Mouse (Mus musculus) small intestine, adult 10 weeks (tissue): ENCODE measurements around the gene Mcpt9. TPM values are rescaled to one million over a fixed set of nuclear protein-coding genes. Genes with fewer than 3 reads are reported as not detected.

ENCODE experiments used
- polyA plus RNA-seq: library from polyadenylated mRNA; stranded (reverse); fragments of 350-450 nt; fragmentation: Illumina TruSeq; extraction: RNeasy Lipid Tissue Mini Kit (QIAGEN cat#74804); gene quantifications from one replicate; pipeline ENCODE4 v1.2.3, GENCODE M21; 2014; ENCODE audit warnings: low replicate concordance

Gene Mcpt9
- polyA plus RNA-seq = not detected

DNA sequence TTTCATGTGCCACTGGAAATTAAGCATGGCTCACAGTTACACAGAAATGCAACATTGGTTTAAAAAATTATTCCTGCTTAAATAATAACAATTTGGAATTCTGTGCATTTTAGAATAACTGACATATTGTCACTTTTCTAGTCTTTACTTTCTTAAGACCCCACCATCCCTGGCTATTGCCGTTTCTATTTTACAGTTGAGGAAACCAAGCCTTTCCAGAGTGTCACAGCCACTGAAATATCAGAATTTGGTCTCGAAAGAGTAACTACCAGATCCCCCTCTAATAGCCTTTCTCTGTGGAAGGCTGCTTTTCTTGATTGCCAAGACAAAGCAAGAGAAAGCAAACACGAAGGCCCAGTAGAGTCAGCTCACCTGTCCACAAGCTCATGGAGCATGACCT, at the start of gene Mcpt9:
Mcpt9 (minus strand) TSS at position 101 of the 400 bp plus-strand sequence.

DNA sequence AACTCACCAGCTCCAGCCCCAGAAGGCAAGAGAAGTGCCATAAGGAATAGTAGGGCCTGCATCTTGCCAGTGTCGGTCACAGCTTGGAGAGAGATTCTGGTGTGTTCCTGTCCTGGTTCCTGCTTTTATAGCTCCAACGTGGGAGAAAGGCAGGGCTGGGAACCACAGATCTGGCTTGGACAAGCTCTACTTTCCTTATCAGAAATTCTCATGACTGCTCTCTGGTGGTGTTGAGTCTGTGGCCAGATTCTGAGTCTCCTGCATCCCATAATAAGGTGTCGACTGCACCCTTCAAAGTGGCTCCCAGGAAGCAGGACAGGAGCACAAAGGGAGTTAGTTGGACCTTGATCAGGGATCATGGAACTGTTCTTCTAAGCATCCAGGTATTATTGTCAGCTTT, 31.9 kb upstream of the Mcpt9 start, which contains the start of gene Mcpt4:
Mcpt4 (minus strand) TSS at position 101 of the 400 bp plus-strand sequence.

DNA sequence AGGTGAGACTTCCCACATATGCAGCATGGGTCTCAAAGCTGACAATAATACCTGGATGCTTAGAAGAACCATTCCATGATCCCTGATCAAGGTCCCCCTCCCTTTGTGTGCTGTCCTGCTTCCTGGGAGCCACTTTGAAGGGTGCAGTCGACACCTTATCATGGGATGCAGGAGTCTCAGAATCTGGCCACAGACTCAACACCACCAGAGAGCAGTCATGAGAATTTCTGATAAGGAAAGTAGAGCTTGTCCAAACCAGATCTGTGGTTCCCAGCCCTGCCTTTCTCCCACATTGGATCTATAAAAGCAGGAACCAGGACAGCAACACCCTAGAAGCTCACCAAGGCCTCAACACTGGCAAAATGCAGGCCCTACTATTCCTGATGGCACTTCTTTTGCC, 11.5 kb upstream of the Mcpt9 start, which contains the start of gene Mcpt2:
Mcpt2 (plus strand) TSS at position 250 of the 400 bp plus-strand sequence.

DNA sequence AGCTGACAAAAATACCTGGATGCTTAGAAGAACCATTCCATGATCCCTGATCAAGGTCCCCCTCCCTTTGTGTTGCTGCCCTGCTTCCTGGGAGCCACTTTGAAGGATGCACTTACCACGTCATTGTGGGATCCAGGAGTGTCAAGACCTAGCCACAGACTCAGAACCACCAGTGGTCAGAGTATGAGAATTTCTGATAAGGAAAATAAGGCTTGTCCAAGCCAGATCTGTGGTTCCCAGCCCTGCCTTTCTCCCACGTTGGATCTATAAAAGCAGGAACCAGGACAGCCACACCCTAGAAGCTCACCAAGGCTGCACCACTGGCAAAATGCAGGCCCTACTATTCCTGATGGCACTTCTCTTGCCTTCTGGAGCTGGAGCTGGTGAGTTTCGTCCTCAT, 12.6 kb downstream of the Mcpt9 start, which contains the start of gene Mcpt1:
Mcpt1 (plus strand) TSS at position 301 of the 400 bp plus-strand sequence.

Other genes starting within 250 kb of the Mcpt9 start
- 0.15 TPM for gene Adcy4, start 246.4 kb downstream of the Mcpt9 start, polyA plus RNA-seq
- 1.9 TPM for gene Ripk3, start 241.6 kb downstream of the Mcpt9 start, polyA plus RNA-seq
- 0.52 TPM for gene Nfatc4, start 207.4 kb downstream of the Mcpt9 start, polyA plus RNA-seq
- gene Nynrin, start 176.5 kb downstream of the Mcpt9 start, polyA plus RNA-seq = 0.15 TPM
- gene Cbln3, start 146.1 kb downstream of the Mcpt9 start, polyA plus RNA-seq = 0.15 TPM
- 37.8 TPM for gene Khnyn, start 145.5 kb downstream of the Mcpt9 start, polyA plus RNA-seq
- gene Sdr39u1, start 130.2 kb downstream of the Mcpt9 start, polyA plus RNA-seq = 7.4 TPM
- gene Cma1, start 85.8 kb downstream of the Mcpt9 start, polyA plus RNA-seq = not detected
- not detected for gene Cma2, start 79.5 kb downstream of the Mcpt9 start, polyA plus RNA-seq
- 4.8 TPM for gene Mcpt1, start 12.5 kb downstream of the Mcpt9 start, polyA plus RNA-seq
- 2.0 TPM for gene Mcpt2, start 11.5 kb upstream of the Mcpt9 start, polyA plus RNA-seq
- 0.41 TPM for gene Mcpt4, start 31.8 kb upstream of the Mcpt9 start, polyA plus RNA-seq
- gene Mcpt8, start 54.8 kb upstream of the Mcpt9 start, polyA plus RNA-seq = not detected
- gene Ctsg, start 72.1 kb upstream of the Mcpt9 start, polyA plus RNA-seq = not detected
- gene Gzme, start 90.1 kb upstream of the Mcpt9 start, polyA plus RNA-seq = not detected
- gene Gzmd, start 102.1 kb upstream of the Mcpt9 start, polyA plus RNA-seq = not detected
- not detected for gene Gzmg, start 129.1 kb upstream of the Mcpt9 start, polyA plus RNA-seq
- not detected for gene Gzmn, start 144.1 kb upstream of the Mcpt9 start, polyA plus RNA-seq
- not detected for gene Gzmf, start 180.9 kb upstream of the Mcpt9 start, polyA plus RNA-seq
- not detected for gene Gzmc, start 204.2 kb upstream of the Mcpt9 start, polyA plus RNA-seq
- 70.7 TPM for gene Gzmb, start 231.8 kb upstream of the Mcpt9 start, polyA plus RNA-seq